Mouse (Mus musculus): ENCODE results near the gene Retnla. TPM values are rescaled to one million over a fixed set of nuclear protein-coding genes. Genes with fewer than 3 reads are reported as not detected.

Gene Retnla
- polyA plus RNA-seq, 1 experiment: not detected

- no peaks in the 10 kb centered on the region for H3K27me3 ChIP-seq (ENCODE audit: control insufficient read depth, insufficient read depth, insufficient read length)
- no peaks in the 10 kb centered on the region for H3K79me3 ChIP-seq (ENCODE audit: low read depth)
- no peaks in the 10 kb centered on the region for H3K79me2 ChIP-seq (ENCODE audit: control insufficient read depth, insufficient read depth)
- no peaks in the 10 kb centered on the region for H3K36me3 ChIP-seq (ENCODE audit: control insufficient read depth, insufficient read depth)
- H3K4me3 ChIP-seq (ENCODE audit: insufficient read depth, poor library complexity, severe bottlenecking): no peak overlapping the region
- TF ChIP-seq MYOG (IDR thresholded peaks at IDR 0.05; ENCODE audit: control insufficient read depth, extremely low read depth, insufficient read length) (no peak), CTCF (IDR thresholded peaks at IDR 0.05; ENCODE audit: control insufficient read depth, insufficient read depth, insufficient read length) (no peak)
- H3ac ChIP-seq (ENCODE audit: control insufficient read depth, insufficient read length, low read depth): no peak overlapping the region
These were observed 33.0 kb upstream of the Retnla start for GRCm38 (mm10) chr16:48809374-48809773.

- Histone ChIP-seq H3K36me3 (ENCODE audit: control insufficient read depth, insufficient read depth) (no peaks in the 10 kb centered on the region), H3K4me3 (ENCODE audit: insufficient read depth, poor library complexity, severe bottlenecking) (no peak overlapping the region), H3ac (ENCODE audit: control insufficient read depth, insufficient read length, low read depth) (no peak overlapping the region), H3K79me3 (ENCODE audit: low read depth) (no peaks in the 10 kb centered on the region), H3K27me3 (ENCODE audit: control insufficient read depth, insufficient read depth, insufficient read length) (no peaks in the 10 kb centered on the region), H3K79me2 (ENCODE audit: control insufficient read depth, insufficient read depth) (no peaks in the 10 kb centered on the region)
- no peak for TF ChIP-seq CEBPB (IDR thresholded peaks at IDR 0.05; ENCODE audit: low read depth)
- TF ChIP-seq MYOG (IDR thresholded peaks at IDR 0.05; ENCODE audit: control insufficient read depth, extremely low read depth, insufficient read length): no peak
- no peak for TF ChIP-seq USF1 (IDR thresholded peaks at IDR 0.05; ENCODE audit: low read depth)
- TF ChIP-seq FOSL1 (IDR thresholded peaks at IDR 0.05; ENCODE audit: insufficient read depth, low read length, poor library complexity, severe bottlenecking): no peak
- no peak for TF ChIP-seq CTCF (IDR thresholded peaks at IDR 0.05; ENCODE audit: control insufficient read depth, insufficient read depth, insufficient read length)
- no peak for TF ChIP-seq MAX (IDR thresholded peaks at IDR 0.05)
- no peak for TF ChIP-seq MYOD1 (IDR thresholded peaks at IDR 0.05; ENCODE audit: control insufficient read depth, insufficient read length, low read depth)
These were observed 30.4 kb upstream of the Retnla start for GRCm38 (mm10) chr16:48811881-48812436.

GRCm38 (mm10) chr16:48816695-48817094 lies 25.7 kb upstream of the Retnla start, which contains the start of gene Retnlb:
Retnlb (plus strand) TSS chr16:48816856.
- Histone ChIP-seq H3K27me3 (ENCODE audit: control insufficient read depth, insufficient read depth, insufficient read length) (no peaks in the 10 kb centered on the region), H3K79me3 (ENCODE audit: low read depth) (no peaks in the 10 kb centered on the region), H3ac (ENCODE audit: control insufficient read depth, insufficient read length, low read depth) (no peak within 1 kb of the TSS), H3K36me3 (ENCODE audit: control insufficient read depth, insufficient read depth) (no peaks in the 10 kb centered on the region), H3K79me2 (ENCODE audit: control insufficient read depth, insufficient read depth) (no peaks in the 10 kb centered on the region), H3K4me3 (ENCODE audit: insufficient read depth, poor library complexity, severe bottlenecking) (no peak within 1 kb of the TSS)
- no peak for TF ChIP-seq FOSL1 (IDR thresholded peaks at IDR 0.05; ENCODE audit: insufficient read depth, low read length, poor library complexity, severe bottlenecking)
- TF ChIP-seq USF1 (IDR thresholded peaks at IDR 0.05; ENCODE audit: low read depth): no peak

- Histone ChIP-seq H3ac (ENCODE audit: control insufficient read depth, insufficient read length, low read depth) (no peak overlapping the region), H3K36me3 (ENCODE audit: control insufficient read depth, insufficient read depth) (no peaks in the 10 kb centered on the region), H3K79me3 (ENCODE audit: low read depth) (no peaks in the 10 kb centered on the region), H3K4me3 (ENCODE audit: insufficient read depth, poor library complexity, severe bottlenecking) (no peak overlapping the region), H3K27me3 (ENCODE audit: control insufficient read depth, insufficient read depth, insufficient read length) (no peaks in the 10 kb centered on the region), H3K79me2 (ENCODE audit: control insufficient read depth, insufficient read depth) (no peaks in the 10 kb centered on the region)
- TF ChIP-seq MYOD1 (IDR thresholded peaks at IDR 0.05; ENCODE audit: control insufficient read depth, insufficient read length, low read depth): no peak
- TF ChIP-seq CTCF (IDR thresholded peaks at IDR 0.05; ENCODE audit: control insufficient read depth, insufficient read depth, insufficient read length): no peak
- no peak for TF ChIP-seq CEBPB (IDR thresholded peaks at IDR 0.05; ENCODE audit: low read depth)
These were observed 23.8 kb upstream of the Retnla start for GRCm38 (mm10) chr16:48818524-48818923.

GRCm38 (mm10) chr16:48826474-48826873 lies 15.9 kb upstream of the Retnla start:
- TF ChIP-seq MAX (IDR thresholded peaks at IDR 0.05) (no peak), CEBPB (IDR thresholded peaks at IDR 0.05; ENCODE audit: low read depth) (no peak), MYOG (IDR thresholded peaks at IDR 0.05; ENCODE audit: control insufficient read depth, extremely low read depth, insufficient read length) (no peak), MYOD1 (IDR thresholded peaks at IDR 0.05; ENCODE audit: control insufficient read depth, insufficient read length, low read depth) (no peak), FOSL1 (IDR thresholded peaks at IDR 0.05; ENCODE audit: insufficient read depth, low read length, poor library complexity, severe bottlenecking) (no peak), CTCF (IDR thresholded peaks at IDR 0.05; ENCODE audit: control insufficient read depth, insufficient read depth, insufficient read length) (no peak), USF1 (IDR thresholded peaks at IDR 0.05; ENCODE audit: low read depth) (no peak)
- Histone ChIP-seq H3K79me2 (ENCODE audit: control insufficient read depth, insufficient read depth) (no peaks in the 10 kb centered on the region), H3K27me3 (ENCODE audit: control insufficient read depth, insufficient read depth, insufficient read length) (no peaks in the 10 kb centered on the region), H3K36me3 (ENCODE audit: control insufficient read depth, insufficient read depth) (no peaks in the 10 kb centered on the region), H3ac (ENCODE audit: control insufficient read depth, insufficient read length, low read depth) (no peak overlapping the region), H3K4me3 (ENCODE audit: insufficient read depth, poor library complexity, severe bottlenecking) (no peak overlapping the region), H3K79me3 (ENCODE audit: low read depth) (no peaks in the 10 kb centered on the region)

- no peaks in the 10 kb centered on the region for H3K79me3 ChIP-seq (ENCODE audit: low read depth)
- no peaks in the 10 kb centered on the region for H3K36me3 ChIP-seq (ENCODE audit: control insufficient read depth, insufficient read depth)
- H3K79me2 ChIP-seq (ENCODE audit: control insufficient read depth, insufficient read depth): no peaks in the 10 kb centered on the region
- no peak overlapping the region for H3ac ChIP-seq (ENCODE audit: control insufficient read depth, insufficient read length, low read depth)
- H3K4me3 ChIP-seq (ENCODE audit: insufficient read depth, poor library complexity, severe bottlenecking): no peak overlapping the region
- no peaks in the 10 kb centered on the region for H3K27me3 ChIP-seq (ENCODE audit: control insufficient read depth, insufficient read depth, insufficient read length)
- TF ChIP-seq USF1 (IDR thresholded peaks at IDR 0.05; ENCODE audit: low read depth) (no peak), FOSL1 (IDR thresholded peaks at IDR 0.05; ENCODE audit: insufficient read depth, low read length, poor library complexity, severe bottlenecking) (no peak), MYOD1 (IDR thresholded peaks at IDR 0.05; ENCODE audit: control insufficient read depth, insufficient read length, low read depth) (no peak), MYOG (IDR thresholded peaks at IDR 0.05; ENCODE audit: control insufficient read depth, extremely low read depth, insufficient read length) (no peak), CTCF (IDR thresholded peaks at IDR 0.05; ENCODE audit: control insufficient read depth, insufficient read depth, insufficient read length) (no peak), MAX (IDR thresholded peaks at IDR 0.05) (no peak)
These were observed 14.7 kb upstream of the Retnla start for GRCm38 (mm10) chr16:48827625-48828024.
